Mouse (Mus musculus) hindbrain, embryonic 11.5 days (tissue): ENCODE data around the gene Klb. TPM values are rescaled to one million over a fixed set of nuclear protein-coding genes. Genes with fewer than 3 reads are reported as not detected.

ENCODE experiments used
- ATAC-seq: fragments of 200-750 bp; cut with Nextera tagmentation; 2 replicates; pipeline ENCODE4 v1.8.0; 2017; ENCODE audit warnings: mild to moderate bottlenecking, moderate TSS enrichment, moderate library complexity; ENCODE audit not compliant: low FRiP score
- DNase-seq: peaks from one replicate; pipeline ENCODE4 v3.0.0-alpha.2; 2015; ENCODE audit warnings: low spot score
- H3K27ac ChIP-seq: fragments of 300-500 bp; sonication (generic); 2 replicates; pipeline ENCODE4 v1.5.1; 2014; ENCODE audit warnings: mild to moderate bottlenecking, low read depth, low read length
- H3K27me3 ChIP-seq: fragments of 300-500 bp; sonication (generic); 2 replicates; pipeline ENCODE4 v1.6.1; 2014; ENCODE audit warnings: mild to moderate bottlenecking, low read length, moderate library complexity, mixed read lengths; ENCODE audit not compliant: control insufficient read depth, insufficient read depth
- H3K36me3 ChIP-seq: fragments of 300-500 bp; sonication (generic); 2 replicates; pipeline ENCODE4 v1.6.1; 2014; ENCODE audit warnings: mild to moderate bottlenecking, low read length, moderate library complexity, mixed read lengths; ENCODE audit not compliant: control insufficient read depth, insufficient read depth
- H3K4me1 ChIP-seq: fragments of 300-500 bp; sonication (generic); replicated peaks from 2 replicates; pipeline ENCODE4 v1.6.1; 2014; ENCODE audit warnings: low read length, mixed read lengths; ENCODE audit not compliant: control insufficient read depth, insufficient read depth
- H3K4me2 ChIP-seq: fragments of 300-500 bp; sonication (generic); replicated peaks from 2 replicates; pipeline ENCODE4 v1.6.1; 2014; ENCODE audit warnings: mild to moderate bottlenecking, low read depth, low read length
- H3K4me3 ChIP-seq: fragments of 300-500 bp; sonication (generic); 2 replicates; pipeline ENCODE4 v1.5.1; 2014; ENCODE audit warnings: low read depth, low read length
- H3K9ac ChIP-seq: fragments of 300-500 bp; sonication (generic); 2 replicates; pipeline ENCODE4 v1.6.1; 2014; ENCODE audit warnings: low read depth, low read length
- H3K9me3 ChIP-seq: fragments of 300-500 bp; sonication (generic); 2 replicates; pipeline ENCODE4 v1.6.1; 2016; ENCODE audit warnings: low read length; ENCODE audit not compliant: control insufficient read depth
- WGBS: fragments of 180-500 bp; shearing (Covaris S2); extraction: QIAGEN DNeasy Blood & Tissue Kit; methylation state at CpG from one replicate; pipeline ENCODE4 v1.1.7; 2014; 5-methylcytosine and 5-hydroxymethylcytosine counted together
- polyA plus RNA-seq: library from polyadenylated mRNA; unstranded; fragments of >200 nt; fragmentation: Nextera tagmentation; extraction: Ambion mirVana; gene quantifications from 2 replicates; pipeline ENCODE4 v1.2.1, GENCODE M21; 2014

Klb gene
- polyA plus RNA-seq, 1 experiment from 2014 or later: not detected

DNA sequence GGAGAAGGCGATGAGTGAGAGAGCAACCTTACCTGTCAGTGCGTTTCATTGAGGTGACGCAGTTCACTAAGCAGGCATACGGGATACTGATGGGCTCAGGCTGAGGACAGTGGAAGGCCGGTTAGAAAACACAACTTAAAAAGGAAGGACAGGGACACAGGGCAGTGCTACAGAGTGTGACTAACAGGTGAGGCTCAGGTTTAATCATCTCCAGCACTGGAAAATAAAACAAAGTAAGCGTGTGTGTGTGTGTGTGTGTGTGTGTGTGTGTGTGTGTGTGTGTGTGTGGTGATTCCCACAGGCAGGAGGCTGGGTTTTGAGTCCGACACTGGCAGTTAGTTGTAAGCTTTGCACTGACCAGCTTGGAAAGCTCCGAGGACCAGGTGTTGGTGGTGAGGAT, 74.7 kb downstream of the Klb start:
- ATAC-seq: no peak
- no peaks in the 10 kb centered on the region for H3K9me3 ChIP-seq
- 92% methylated on average over 8 of the region's 8 CpGs for WGBS
- H3K27ac ChIP-seq: no peak overlapping the region
- no peaks in the 10 kb centered on the region for H3K36me3 ChIP-seq
- no peak for DNase-seq
- no peak overlapping the region for H3K9ac ChIP-seq
- no peaks in the 10 kb centered on the region for H3K4me1 ChIP-seq
- no peak overlapping the region for H3K4me2 ChIP-seq
- no peaks in the 10 kb centered on the region for H3K27me3 ChIP-seq
- no peak overlapping the region for H3K4me3 ChIP-seq

DNA sequence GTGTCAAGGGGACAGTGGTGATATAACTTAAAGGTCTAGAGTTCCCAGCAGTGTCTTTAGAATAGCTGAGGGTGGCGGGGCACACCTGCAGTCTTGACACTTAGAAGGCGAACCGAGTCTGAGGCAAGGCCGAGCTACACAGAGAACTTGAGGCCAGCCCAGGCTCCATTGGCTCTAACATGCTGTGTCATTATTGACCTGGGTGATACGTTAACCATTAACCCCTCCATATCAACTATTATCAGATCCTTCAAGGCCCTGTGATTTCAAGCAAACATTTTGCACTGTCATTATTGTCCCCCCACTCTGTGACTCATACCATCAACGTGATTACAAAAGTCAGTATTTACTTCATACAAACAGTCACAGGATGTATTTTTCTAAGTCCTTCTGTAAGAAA, 76.1 kb downstream of the Klb start:
- ATAC-seq (no peak), DNase-seq (no peak)
- Histone ChIP-seq H3K27me3 (no peaks in the 10 kb centered on the region), H3K36me3 (no peaks in the 10 kb centered on the region), H3K9me3 (no peaks in the 10 kb centered on the region), H3K4me2 (no peak overlapping the region), H3K27ac (no peak overlapping the region), H3K4me1 (no peaks in the 10 kb centered on the region), H3K4me3 (no peak overlapping the region), H3K9ac (no peak overlapping the region)
- WGBS: 93% methylated on average over 6 of the region's 6 CpGs

DNA sequence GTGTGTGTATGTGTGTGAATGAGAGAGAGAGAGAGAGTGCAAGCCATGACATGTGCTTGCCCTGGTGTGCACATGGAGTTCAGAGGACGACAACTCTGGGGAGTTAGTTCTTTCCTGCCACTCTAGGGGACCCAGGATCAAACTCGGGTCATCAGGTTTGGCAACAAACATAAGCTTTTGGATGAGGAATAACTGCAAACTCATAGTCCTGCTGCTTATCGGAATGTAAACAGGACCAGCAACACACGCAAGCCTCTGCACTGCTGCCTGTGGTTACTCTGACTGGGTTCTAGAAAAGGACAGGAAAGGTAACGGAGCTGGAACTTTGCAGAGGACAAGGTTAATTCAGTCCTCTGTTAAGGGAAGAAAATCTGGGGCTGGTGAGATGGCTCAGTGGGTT, 77.1 kb downstream of the Klb start:
- H3K4me3 ChIP-seq: no peak overlapping the region
- H3K4me1 ChIP-seq: no peaks in the 10 kb centered on the region
- no peak overlapping the region for H3K27ac ChIP-seq
- ATAC-seq (no peak), DNase-seq (no peak)
- H3K27me3 ChIP-seq: no peaks in the 10 kb centered on the region
- H3K9me3 ChIP-seq: no peaks in the 10 kb centered on the region
- no peak overlapping the region for H3K4me2 ChIP-seq
- H3K9ac ChIP-seq: no peak overlapping the region
- 93% methylated on average over 5 of the region's 5 CpGs for whole genome bisulfite sequencing
- H3K36me3 ChIP-seq: no peaks in the 10 kb centered on the region

DNA sequence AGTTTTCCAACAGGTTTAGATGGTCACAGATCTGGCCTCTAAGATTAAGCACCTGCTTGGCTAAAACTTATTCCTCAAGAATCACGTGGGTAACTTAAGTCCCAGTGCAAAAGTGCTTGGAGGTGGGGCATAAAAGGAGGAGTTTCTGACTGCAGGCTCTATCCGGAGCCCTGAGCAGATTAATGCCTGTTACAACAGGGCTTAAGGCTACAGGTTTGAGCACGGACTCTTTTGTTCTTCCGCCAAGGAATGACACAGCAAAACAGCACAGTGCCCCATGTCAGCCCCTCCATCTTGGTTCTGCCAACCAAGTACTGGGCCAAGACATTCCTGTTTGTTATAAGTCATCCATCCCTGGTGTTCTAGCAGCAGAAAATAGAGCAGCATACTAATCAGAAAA, 80.2 kb downstream of the Klb start:
- 53% methylated on average over 4 of the region's 4 CpGs for WGBS
- no peaks in the 10 kb centered on the region for H3K36me3 ChIP-seq

DNA sequence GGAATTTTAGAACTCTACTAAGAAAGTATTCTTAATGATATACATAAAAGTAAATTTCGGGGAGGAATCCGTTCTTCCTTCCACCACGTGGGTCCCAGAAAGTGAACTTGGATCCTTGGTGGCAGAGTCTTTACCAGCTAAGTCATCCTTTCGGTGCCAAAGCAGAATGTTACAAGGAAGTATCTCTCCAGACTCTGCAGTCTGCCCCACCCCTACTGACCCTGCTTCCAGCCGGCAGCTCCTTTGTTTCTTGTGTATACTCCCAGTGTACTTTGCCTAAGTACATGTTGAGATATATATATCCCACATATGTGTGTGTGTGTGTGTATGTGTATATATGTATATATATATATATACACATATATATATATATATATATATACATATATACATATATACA, 81.3 kb downstream of the Klb start:
- DNase-seq (no peak), ATAC-seq (no peak)
- H3K27me3 ChIP-seq: no peaks in the 10 kb centered on the region
- H3K9ac ChIP-seq: no peak overlapping the region
- 87% methylated on average over 5 of the region's 5 CpGs for WGBS
- H3K4me2 ChIP-seq: no peak overlapping the region
- no peaks in the 10 kb centered on the region for H3K4me1 ChIP-seq
- no peak overlapping the region for H3K4me3 ChIP-seq
- no peaks in the 10 kb centered on the region for H3K36me3 ChIP-seq
- H3K27ac ChIP-seq: no peak overlapping the region
- no peaks in the 10 kb centered on the region for H3K9me3 ChIP-seq

More for the DNA sequence above, 80.2 kb downstream of the Klb start:
- Histone ChIP-seq H3K9me3 (no peaks in the 10 kb centered on the region), H3K4me2 (no peak overlapping the region), H3K27ac (no peak overlapping the region), H3K9ac (no peak overlapping the region), H3K4me3 (no peak overlapping the region), H3K27me3 (no peaks in the 10 kb centered on the region), H3K4me1 (no peaks in the 10 kb centered on the region)
- no peak for DNase-seq
- no peak for ATAC-seq

Other genes starting within 250 kb of the Klb start
- gene Klhl5, start 240.8 kb upstream of the Klb start, polyA plus RNA-seq: 25.3 and 26.0 TPM in 2 replicates
- 13.9 and 14.0 TPM in 2 replicates for gene Wdr19, start 148.6 kb upstream of the Klb start, polyA plus RNA-seq
- 81.1 TPM in 2 replicates for gene Rfc1, start 12.6 kb upstream of the Klb start, polyA plus RNA-seq
- 894 and 900 TPM in 2 replicates for gene Rpl9, start 43.1 kb downstream of the Klb start, polyA plus RNA-seq
- gene Lias, start 43.2 kb downstream of the Klb start, polyA plus RNA-seq: 64.7 and 66.5 TPM in 2 replicates
- gene Ugdh, start 87.6 kb downstream of the Klb start, polyA plus RNA-seq: 69.0 and 70.3 TPM in 2 replicates
- 1.3 TPM in 1 of 2 replicates, not detected in the other for gene Gm43552, start 144.5 kb downstream of the Klb start, polyA plus RNA-seq
- gene Smim14, start 188.9 kb downstream of the Klb start, polyA plus RNA-seq: 109 and 111 TPM in 2 replicates
- 147 and 172 TPM in 2 replicates for gene Ube2k, start 188.9 kb downstream of the Klb start, polyA plus RNA-seq